Mouse (Mus musculus) stomach, postnatal 0 days (tissue): ENCODE results near the gene Cnbp.

Experiments
- CTCF ChIP-seq: IDR thresholded peaks from 2 replicates; pipeline ENCODE4 v1.5.1; 2016; ENCODE audit warnings: antibody characterized with exemption, low read depth, mild to moderate bottlenecking, moderate library complexity
- EP300 ChIP-seq: optimal IDR thresholded peaks from 2 replicates; pipeline ENCODE3; 2016; ENCODE audit warnings: antibody characterized with exemption

DNA sequence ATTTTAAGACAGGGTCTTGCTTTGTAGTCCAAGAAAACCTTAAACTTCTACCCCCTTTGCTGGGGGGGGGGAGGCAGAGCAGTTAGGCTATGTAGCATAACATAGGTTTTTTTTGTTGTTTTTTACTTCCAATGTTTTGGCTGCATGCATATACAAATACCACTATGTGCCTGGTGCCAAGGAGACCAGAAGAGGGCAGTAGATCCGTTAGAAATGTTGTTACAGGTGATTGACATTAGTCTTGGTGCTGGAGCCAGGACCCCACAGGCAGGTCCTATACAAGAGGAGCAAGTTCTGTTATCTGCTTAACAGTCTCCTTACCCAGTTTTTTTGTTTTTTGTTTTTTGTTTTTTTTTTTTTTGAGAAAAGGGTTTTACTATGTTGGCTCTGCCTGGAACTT is 8.7 kb downstream of the Cnbp start:
- peak; percentile 59 for TF ChIP-seq CTCF
- no peak for TF ChIP-seq EP300
